Mouse (Mus musculus) heart, postnatal 10 days (tissue): ENCODE measurements around the gene Baiap2l1. TPM values are rescaled to one million over a fixed set of nuclear protein-coding genes. Genes with fewer than 3 reads are reported as not detected.

Experiments
- DNase-seq, 2 experiments: peaks; one replicate each; pipeline ENCODE4 v3.0.0; 2021
- intact Hi-C: fragments of 180-260 bp; cut with DNase I; formaldehyde crosslinking; loops from one replicate; pipeline ENCODE4 v1.15.1; 2025
- total RNA-seq, 2 experiments: library from RNA; stranded (reverse); gene quantifications; 2 replicates each; pipeline ENCODE4 v1.2.3; 2021

Baiap2l1 gene
- total RNA-seq, 2 experiments from 2014 or later, result 11.3 to 11.5 TPM

GRCm38 (mm10) chr5:144238969-144239368 is 118.9 kb downstream of the Baiap2l1 start:
- intact Hi-C loops, result no loop called here
- DNase-seq, result no peak

GRCm38 (mm10) chr5:144234714-144235113 is 123.2 kb downstream of the Baiap2l1 start:
- intact Hi-C loops, result no loop called here
- DNase-seq, result no peak

GRCm38 (mm10) chr5:144234222-144234621 is 123.7 kb downstream of the Baiap2l1 start:
- intact Hi-C loops, result no loop called here
- no peak for DNase-seq

GRCm38 (mm10) chr5:144232531-144232930 is 125.4 kb downstream of the Baiap2l1 start:
- intact Hi-C loops, result no loop called here
- DNase-seq, result no peak

- no peak for DNase-seq
- intact Hi-C loops, result no loop called here
Observed at GRCm38 (mm10) chr5:144231410-144231809, 126.5 kb downstream of the Baiap2l1 start.

- intact Hi-C loops, result no loop called here
- DNase-seq, result no peak
Observed at GRCm38 (mm10) chr5:144230216-144230615, 127.7 kb downstream of the Baiap2l1 start.

- intact Hi-C loops, result no loop called here
- DNase-seq, result no peak
Observed at GRCm38 (mm10) chr5:144226220-144226619, 131.7 kb downstream of the Baiap2l1 start.

- DNase-seq, result no peak
- intact Hi-C loops, result loop anchor here (2.0 kb wide), 1 partner anchor 31 kb away; no protein-coding TSS in a partner anchor
Observed at GRCm38 (mm10) chr5:144223899-144224816, 133.8 kb downstream of the Baiap2l1 start.

GRCm38 (mm10) chr5:144223503-144223862 is 134.4 kb downstream of the Baiap2l1 start, which contains the start of gene Tecpr1:
Gene Tecpr1, minus strand, starts transcription at chr5:144223615.
- intact Hi-C loops, result loop anchor here (2.0 kb wide), 1 partner anchor 31 kb away; no protein-coding TSS in a partner anchor
- DNase-seq, result peak; percentile 96 to 97

- DNase-seq, result peak; percentile 69
- intact Hi-C loops, result loop anchor here (2.0 kb wide), 1 partner anchor 32 kb away; no protein-coding TSS in a partner anchor
Observed at GRCm38 (mm10) chr5:144222811-144223502, 135.0 kb downstream of the Baiap2l1 start.

- intact Hi-C loops, result no loop called here
- peak; percentile 31 to 41 for DNase-seq
Observed at GRCm38 (mm10) chr5:144221305-144221704, 136.6 kb downstream of the Baiap2l1 start.

- no peak for DNase-seq
- intact Hi-C loops, result no loop called here
Observed at GRCm38 (mm10) chr5:144219936-144220335, 138.0 kb downstream of the Baiap2l1 start.

GRCm38 (mm10) chr5:144219306-144219705 is 138.6 kb downstream of the Baiap2l1 start:
- intact Hi-C loops, result no loop called here
- peak; percentile 24 to 32 for DNase-seq

GRCm38 (mm10) chr5:144218061-144218460 is 139.9 kb downstream of the Baiap2l1 start:
- DNase-seq, result no peak
- intact Hi-C loops, result no loop called here

GRCm38 (mm10) chr5:144215992-144216391 is 141.9 kb downstream of the Baiap2l1 start:
- no peak for DNase-seq
- intact Hi-C loops, result no loop called here

Other genes starting within 250 kb of the Baiap2l1 start
- not detected for gene Bhlha15, start 167.8 kb downstream of the Baiap2l1 start, total RNA-seq
- 10 to 100 TPM; 31.2 to 32.4 TPM for gene Tecpr1, start 134.5 kb downstream of the Baiap2l1 start, total RNA-seq
- gene Bri3, start 113.7 kb downstream of the Baiap2l1 start, total RNA-seq, result 100 to 1,000 TPM; 165 to 171 TPM
- gene Nptx2, start 187.8 kb upstream of the Baiap2l1 start, total RNA-seq, result under 1 TPM in 1 of 2 experiments, not detected in 1; 0.19 TPM